Mouse (Mus musculus): Measurements from ENCODE around the gene Gm45062.

Gene Gm45062

DNA sequence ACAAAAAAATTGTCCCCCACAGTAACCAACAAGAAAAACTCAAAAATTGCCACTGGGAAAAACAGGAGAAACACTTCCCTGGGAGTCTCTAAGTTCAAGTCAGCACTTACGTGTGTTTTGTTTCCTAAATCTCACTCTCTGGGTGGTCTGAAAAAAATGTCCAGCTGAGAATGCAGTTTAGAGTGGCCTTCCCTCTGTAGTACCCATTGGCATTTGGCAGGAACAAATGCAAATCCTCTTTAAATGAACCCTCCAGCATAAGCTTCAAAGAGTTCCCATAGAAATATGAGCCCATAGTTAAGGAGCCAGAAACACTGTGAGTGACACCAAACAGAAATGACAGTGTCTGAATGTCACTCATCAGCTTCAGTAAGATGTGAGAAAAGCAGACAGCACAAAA, 219.9 kb downstream of the Gm45062 start:
- no peak for DNase-seq (ENCODE audit: low spot score)

GRCm38 (mm10) chr6:8484437-8485275, 225.4 kb downstream of the Gm45062 start:
- no peak for DNase-seq (ENCODE audit: low spot score)

DNA sequence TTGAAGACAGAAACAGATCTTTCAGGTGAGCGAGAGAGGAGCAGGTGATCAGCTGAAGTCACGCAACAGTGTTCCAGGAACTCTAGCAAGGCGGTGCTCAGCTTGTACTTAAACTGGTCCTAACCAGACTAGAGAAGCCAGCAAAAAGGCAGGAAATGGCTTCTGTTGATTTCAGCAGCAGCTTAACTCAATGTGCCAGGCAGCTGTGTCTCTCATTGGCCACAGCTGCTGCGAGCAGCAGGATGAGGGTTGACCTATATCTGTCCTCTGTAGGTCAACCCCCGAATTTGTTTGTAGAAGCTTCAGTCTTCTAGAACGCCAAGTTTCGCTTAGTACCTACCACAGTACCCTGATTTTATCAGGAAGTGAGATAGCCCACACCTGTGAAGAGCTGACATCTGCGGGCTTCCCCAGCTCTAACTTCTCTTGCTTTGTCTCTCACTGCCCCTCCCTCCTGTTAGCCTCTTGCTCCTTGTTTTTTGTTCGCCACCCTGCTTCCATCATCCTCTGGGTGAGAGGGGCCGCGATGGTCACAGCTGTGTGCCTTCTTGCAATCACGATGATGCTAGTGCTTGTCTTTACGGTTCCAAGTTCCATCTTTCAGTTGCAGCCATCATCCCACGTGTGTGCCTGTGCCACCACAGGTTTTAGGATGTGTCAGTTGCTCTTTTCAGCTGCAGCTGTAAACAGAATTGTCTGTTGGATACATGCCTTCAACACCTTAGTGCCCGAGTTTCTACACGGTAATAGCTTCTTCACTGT, 226.3 kb downstream of the Gm45062 start:
- no peak for DNase-seq (ENCODE audit: low spot score)

- no peak for DNase-seq (ENCODE audit: low spot score)
Measured at GRCm38 (mm10) chr6:8486391-8487043, 227.3 kb downstream of the Gm45062 start.

DNA sequence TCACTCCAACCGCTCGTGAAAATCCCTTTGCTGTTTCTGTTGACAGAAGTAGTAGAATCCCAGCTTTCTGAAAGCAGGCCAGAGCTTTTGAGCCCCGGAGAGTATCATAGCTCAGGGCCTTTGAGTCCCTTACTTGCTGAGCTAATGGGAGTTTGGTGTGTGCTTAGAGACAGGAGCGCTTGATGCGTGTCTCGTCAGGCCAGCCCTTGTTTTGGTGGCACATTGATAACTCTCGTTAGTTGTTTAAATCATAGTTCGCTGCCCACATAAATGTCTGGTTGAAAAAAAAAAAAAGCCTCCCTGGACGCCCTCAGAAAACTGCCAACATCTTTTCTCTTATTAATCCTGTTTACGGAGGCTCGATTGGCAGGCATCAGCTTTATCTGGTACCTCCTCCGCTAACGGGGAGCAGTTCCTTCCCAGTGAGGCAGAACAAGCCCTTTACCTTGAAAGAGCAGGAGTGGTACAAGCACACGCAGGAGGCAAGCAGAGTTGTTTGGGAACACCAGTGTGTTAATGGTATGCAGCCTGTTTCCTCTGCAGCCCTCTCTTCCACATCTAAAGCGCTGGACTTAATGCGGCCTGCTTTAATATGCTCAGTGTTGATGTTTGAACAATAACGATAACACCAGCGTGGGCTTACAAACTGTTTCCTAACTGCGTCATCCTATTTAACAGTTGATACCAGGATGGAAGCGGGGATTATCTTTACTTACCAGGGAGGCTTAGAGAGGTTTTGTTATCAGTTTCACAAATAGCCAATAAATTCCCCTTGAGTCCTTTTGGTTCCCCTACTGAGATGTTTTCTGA, 228.0 kb downstream of the Gm45062 start:
- DNase-seq (ENCODE audit: low spot score) = no peak

GRCm38 (mm10) chr6:8488249-8488648, 229.0 kb downstream of the Gm45062 start:
- no peak for DNase-seq (ENCODE audit: low spot score)

DNA sequence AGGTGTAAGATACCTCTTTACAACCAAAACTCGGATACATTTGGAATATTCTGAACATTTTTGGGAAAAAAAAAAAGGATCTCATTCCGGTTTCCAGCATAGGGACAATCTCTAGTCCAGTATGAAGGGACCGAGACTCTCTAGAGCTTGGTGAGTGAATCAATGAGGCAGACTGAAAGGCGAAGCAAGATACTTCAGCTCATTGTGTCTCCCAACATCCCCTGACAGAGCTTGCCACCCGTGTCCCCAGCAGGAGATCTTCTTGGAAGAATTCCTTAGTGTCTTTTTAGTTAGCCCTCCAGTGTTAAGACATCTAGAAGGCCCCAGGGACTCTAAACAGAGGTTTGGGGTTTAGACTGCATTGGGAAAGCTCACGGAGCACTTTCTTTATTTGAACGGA, 230.0 kb downstream of the Gm45062 start:
- no peak for DNase-seq (ENCODE audit: low spot score)

- no peak for DNase-seq (ENCODE audit: low spot score)
Measured at GRCm38 (mm10) chr6:8489938-8490585, 230.8 kb downstream of the Gm45062 start.

GRCm38 (mm10) chr6:8492248-8492647, 233.0 kb downstream of the Gm45062 start:
- DNase-seq (ENCODE audit: low spot score) = no peak

GRCm38 (mm10) chr6:8495109-8495826, 236.0 kb downstream of the Gm45062 start:
- no peak for DNase-seq (ENCODE audit: low spot score)

- DNase-seq (ENCODE audit: low spot score) = no peak
Measured at GRCm38 (mm10) chr6:8495827-8496222, 236.6 kb downstream of the Gm45062 start.

GRCm38 (mm10) chr6:8497234-8497867, 238.1 kb downstream of the Gm45062 start:
- DNase-seq (ENCODE audit: low spot score) = no peak

- no peak for DNase-seq (ENCODE audit: low spot score)
Measured at GRCm38 (mm10) chr6:8497868-8498257, 238.6 kb downstream of the Gm45062 start.

GRCm38 (mm10) chr6:8498961-8499360, 239.7 kb downstream of the Gm45062 start:
- DNase-seq (ENCODE audit: low spot score) = no peak

DNA sequence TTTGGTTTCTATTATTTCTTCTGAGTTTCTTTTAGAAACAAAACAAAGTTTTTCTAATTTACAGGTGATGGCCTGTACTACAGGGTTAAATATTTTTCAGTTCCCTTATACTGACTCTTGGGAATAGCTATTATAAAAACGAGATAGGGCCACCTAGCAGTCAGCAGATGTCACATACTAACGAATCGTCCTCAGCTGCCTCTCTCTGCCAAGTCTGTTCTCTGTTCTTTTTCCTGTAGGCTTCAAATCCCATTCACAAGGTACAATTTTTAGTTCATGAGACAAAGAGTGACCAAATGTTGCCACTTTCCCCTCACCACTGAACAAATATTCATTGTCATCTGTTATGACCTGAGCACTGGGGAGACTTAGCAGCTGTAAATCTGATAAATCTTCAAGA, 244.7 kb downstream of the Gm45062 start:
- DNase-seq (ENCODE audit: low spot score) = no peak

DNA sequence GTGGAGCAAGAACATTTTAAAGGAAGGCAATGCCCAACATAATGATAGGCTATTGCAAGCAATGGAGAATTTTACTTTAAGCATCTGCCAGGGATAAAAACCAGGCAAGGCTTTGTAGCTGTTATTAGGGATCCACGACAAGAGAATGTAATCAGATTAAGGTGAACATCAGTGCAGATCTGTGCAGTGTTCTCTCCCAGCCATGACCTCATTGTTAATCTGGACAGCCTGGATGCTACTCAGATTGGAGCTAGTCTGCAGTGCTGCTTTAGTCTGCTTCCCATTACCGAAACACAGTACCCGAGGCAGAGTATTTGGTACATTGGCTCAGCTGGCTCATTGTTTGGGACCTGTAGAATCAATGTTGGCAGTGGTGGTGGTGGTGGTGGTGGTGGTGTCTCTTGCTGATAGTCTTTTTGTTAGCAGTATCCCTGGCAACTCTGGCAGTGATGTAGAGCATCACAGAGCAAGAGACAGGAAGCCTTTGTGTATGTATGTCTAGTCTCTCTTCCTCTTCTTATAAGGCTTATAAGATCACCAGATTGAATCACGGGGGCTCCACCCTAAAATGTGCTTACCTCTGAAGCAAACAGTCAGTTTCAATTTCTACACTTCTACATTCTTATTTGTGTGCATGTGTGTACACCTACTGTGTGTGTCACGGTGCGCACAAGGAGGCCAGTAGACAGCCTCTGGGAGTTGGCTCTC, 245.4 kb downstream of the Gm45062 start:
- no peak for DNase-seq (ENCODE audit: low spot score)

DNA sequence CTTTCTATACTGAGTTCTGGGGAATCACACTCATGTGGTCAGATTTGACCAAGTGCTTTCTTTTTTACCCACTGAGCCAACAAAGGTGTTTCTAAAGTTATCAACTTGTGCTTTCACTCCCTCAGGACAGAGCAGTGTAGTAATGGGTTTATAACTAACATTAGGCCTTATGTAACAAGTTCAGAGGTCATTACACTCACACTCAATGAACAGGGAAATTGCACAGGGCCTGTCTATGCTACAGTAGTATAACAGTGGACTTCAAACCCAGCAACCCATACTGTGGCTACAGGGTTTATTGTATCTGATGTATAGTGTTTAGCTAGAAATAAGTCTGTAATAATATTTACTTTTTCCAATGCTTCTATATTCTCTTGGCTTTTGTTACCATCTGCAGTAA, 247.4 kb downstream of the Gm45062 start:
- DNase-seq (ENCODE audit: low spot score) = no peak

DNA sequence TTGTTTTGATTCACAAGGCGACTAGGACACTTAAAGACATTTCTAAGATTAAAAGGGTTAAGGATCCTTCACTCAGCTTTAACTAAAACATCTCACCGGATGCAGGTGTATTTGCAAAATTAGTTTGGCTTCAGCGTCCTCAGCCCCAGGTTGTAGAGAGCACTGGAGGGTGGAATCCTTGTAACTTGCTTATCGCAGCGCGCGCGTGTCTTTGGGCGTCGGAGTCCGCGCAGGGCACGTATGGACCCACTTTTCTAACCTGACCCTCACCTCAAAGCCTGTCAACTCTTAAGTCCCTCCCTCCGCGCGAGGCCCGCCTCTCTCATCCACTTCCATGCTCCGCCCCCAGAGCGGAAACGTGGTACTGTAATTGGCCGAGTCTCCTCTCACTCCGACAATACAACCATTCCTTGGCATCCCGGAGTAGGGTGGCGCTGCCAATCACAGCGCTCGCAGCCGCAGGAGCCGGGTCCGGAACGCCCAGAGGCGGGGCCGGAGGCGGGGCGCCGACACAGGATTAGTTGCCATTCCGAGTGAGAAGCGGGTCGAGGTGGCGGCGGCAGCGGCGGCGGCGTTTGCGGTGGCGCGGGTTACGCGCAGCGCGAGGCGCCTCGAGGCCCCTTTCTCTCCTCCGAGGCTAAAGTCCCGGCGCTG, 249.8 kb downstream of the Gm45062 start:
- peak; percentile 100 for DNase-seq (ENCODE audit: low spot score)

- DNase-seq (ENCODE audit: low spot score) = peak; percentile 68
Measured at GRCm38 (mm10) chr6:8509551-8509950, 250.3 kb downstream of the Gm45062 start, which contains the start of gene Glcci1. Glcci1 (plus strand) TSS chr6:8509600.

Measured in adipocyte (in vitro differentiated cells).